Mouse (Mus musculus) kidney, postnatal 10 days (tissue): Measurements from ENCODE around the gene Trim59.
"Not testable (repeated sequence)": the region's sequence is repeated elsewhere in the genome, so short reads cannot be mapped to it uniquely, and the experiment has no call there.

Source experiments
- DNase-seq: peaks from one replicate; pipeline ENCODE4 v3.0.0; 2021; ENCODE audit warnings: mixed read lengths

Trim59 gene

GRCm38 (mm10) chr3:69044645-69045399, at the start of gene Trim59:
Trim59 (minus strand) TSS chr3:69044755.
- DNase-seq = peak; percentile 95

GRCm38 (mm10) chr3:69064005-69064404, 19.4 kb upstream of the Trim59 start:
- no peak for DNase-seq

GRCm38 (mm10) chr3:69062764-69063163, 18.2 kb upstream of the Trim59 start:
- no peak for DNase-seq

GRCm38 (mm10) chr3:69060672-69061071, 16.1 kb upstream of the Trim59 start:
- DNase-seq = no peak

- DNase-seq = no peak
Observed at GRCm38 (mm10) chr3:69055871-69056270, 11.3 kb upstream of the Trim59 start.

- DNase-seq = no peak
Observed at GRCm38 (mm10) chr3:69054760-69055432, 10.3 kb upstream of the Trim59 start.

- DNase-seq = no peak
Observed at GRCm38 (mm10) chr3:69051894-69052293, 7.3 kb upstream of the Trim59 start.

- DNase-seq = no peak
Observed at GRCm38 (mm10) chr3:69049011-69049410, 4.5 kb upstream of the Trim59 start.

GRCm38 (mm10) chr3:69047684-69048083, 3.1 kb upstream of the Trim59 start:
- no peak for DNase-seq

GRCm38 (mm10) chr3:69046509-69046908, 2.0 kb upstream of the Trim59 start:
- no peak for DNase-seq

GRCm38 (mm10) chr3:69045750-69046149, 1.2 kb upstream of the Trim59 start:
- DNase-seq = no peak

GRCm38 (mm10) chr3:69045400-69045703, 797 bp upstream of the Trim59 start:
- DNase-seq = no peak

- no peak for DNase-seq
Observed at GRCm38 (mm10) chr3:69044167-69044591, 376 bp downstream of the Trim59 start.

- no peak for DNase-seq
Observed at GRCm38 (mm10) chr3:69041298-69041697, 3.3 kb downstream of the Trim59 start.

GRCm38 (mm10) chr3:69040105-69040504, 4.5 kb downstream of the Trim59 start:
- DNase-seq = no peak

- no peak for DNase-seq
Observed at GRCm38 (mm10) chr3:69026133-69026783, 18.3 kb downstream of the Trim59 start.

- DNase-seq = no peak
Observed at GRCm38 (mm10) chr3:69020764-69021163, 23.8 kb downstream of the Trim59 start.

- no peak for DNase-seq
Observed at GRCm38 (mm10) chr3:69020285-69020684, 24.3 kb downstream of the Trim59 start.

GRCm38 (mm10) chr3:69018635-69019034, 25.9 kb downstream of the Trim59 start:
- not testable (repeated sequence) for DNase-seq

GRCm38 (mm10) chr3:69017181-69017580, 27.4 kb downstream of the Trim59 start:
- DNase-seq = no peak

- no peak for DNase-seq
Observed at GRCm38 (mm10) chr3:69008873-69009272, 35.7 kb downstream of the Trim59 start.

GRCm38 (mm10) chr3:69006246-69006760, 38.3 kb downstream of the Trim59 start:
- peak; percentile 26 for DNase-seq

- peak; percentile 73 for DNase-seq
Observed at GRCm38 (mm10) chr3:69005338-69006245, 39.0 kb downstream of the Trim59 start.
